Mouse (Mus musculus) midbrain, embryonic 13.5 days (tissue): ENCODE measurements around the gene Hoxd1. TPM values are rescaled to one million over a fixed set of nuclear protein-coding genes. Genes with fewer than 3 reads are reported as not detected.

Source experiments
- ATAC-seq: fragments of 200-750 bp; cut with Nextera tagmentation; 2 replicates; pipeline ENCODE4 v1.8.0; 2017; ENCODE audit warnings: mild to moderate bottlenecking, moderate TSS enrichment, moderate library complexity
- H3K27ac ChIP-seq: fragments of 300-500 bp; sonication (generic); 2 replicates; pipeline ENCODE4 v1.5.1; 2015; ENCODE audit warnings: inconsistent platforms, mild to moderate bottlenecking, moderate library complexity
- H3K27me3 ChIP-seq: fragments of 300-500 bp; sonication (generic); 2 replicates; pipeline ENCODE4 v1.6.1; 2015; ENCODE audit warnings: mild to moderate bottlenecking, inconsistent platforms
- H3K36me3 ChIP-seq: fragments of 300-500 bp; sonication (generic); 2 replicates; pipeline ENCODE4 v1.6.1; 2015; ENCODE audit warnings: mild to moderate bottlenecking, inconsistent platforms
- H3K4me1 ChIP-seq: fragments of 300-500 bp; sonication (generic); replicated peaks from 2 replicates; pipeline ENCODE4 v1.6.1; 2015; ENCODE audit warnings: inconsistent platforms
- H3K4me2 ChIP-seq: fragments of 300-500 bp; sonication (generic); replicated peaks from 2 replicates; pipeline ENCODE4 v1.6.1; 2015; ENCODE audit warnings: moderate library complexity, mild to moderate bottlenecking, inconsistent platforms
- H3K4me3 ChIP-seq: fragments of 300-500 bp; sonication (generic); replicated peaks from 2 replicates; pipeline ENCODE4 v1.5.1; 2015; ENCODE audit warnings: mild to moderate bottlenecking, inconsistent platforms
- H3K9ac ChIP-seq: fragments of 300-500 bp; sonication (generic); replicated peaks from 2 replicates; pipeline ENCODE4 v1.6.1; 2015; ENCODE audit warnings: mild to moderate bottlenecking, inconsistent platforms
- H3K9me3 ChIP-seq: fragments of 300-500 bp; sonication (generic); 2 replicates; pipeline ENCODE4 v1.6.1; 2016; ENCODE audit warnings: mild to moderate bottlenecking, inconsistent platforms
- WGBS: fragments of 180-500 bp; shearing (Covaris S2); methylation state at CpG from one replicate; pipeline ENCODE4 v1.1.7; 2015; 5-methylcytosine and 5-hydroxymethylcytosine counted together
- polyA plus RNA-seq: library from polyadenylated mRNA; unstranded; fragments of >200 nt; fragmentation: Nextera tagmentation; extraction: Ambion mirVana; gene quantifications from 2 replicates; pipeline ENCODE4 v1.2.1, GENCODE M21; 2015

Hoxd1 gene
- polyA plus RNA-seq = 0.08 TPM in 1 of 2 replicates, not detected in the other

- 1% methylated on average over 56 of the region's 61 CpGs for WGBS
- H3K4me2 ChIP-seq = peak within 1 kb of the TSS; percentile 86
- peaks cover 92% of the 10 kb centered on the region for H3K27me3 ChIP-seq
- 0 out of 2 replicates have a peak within 1 kb of the TSS, but pooled peaks have one; percentile 11 for H3K9ac ChIP-seq
- peaks cover 18% of the 10 kb centered on the region for H3K4me1 ChIP-seq
- peak within 1 kb of the TSS; percentile 51 for H3K4me3 ChIP-seq
- ATAC-seq = peak; percentile 80
- H3K36me3 ChIP-seq = no peaks in the 10 kb centered on the region
- no peak within 1 kb of the TSS for H3K27ac ChIP-seq
- H3K9me3 ChIP-seq = no peaks in the 10 kb centered on the region
Measured at GRCm38 (mm10) chr2:74762522-74763244, at the start of gene Hoxd1. Gene Hoxd1 (plus strand): TSS chr2:74762980.

- Histone ChIP-seq H3K27ac (no peak overlapping the region), H3K27me3 (peaks cover 100% of the 10 kb centered on the region), H3K9ac (no peak overlapping the region), H3K36me3 (no peaks in the 10 kb centered on the region), H3K4me3 (no peak overlapping the region), H3K9me3 (no peaks in the 10 kb centered on the region), H3K4me1 (peaks cover 6% of the 10 kb centered on the region), H3K4me2 (no peak overlapping the region)
- WGBS = 3% methylated on average over 19 of the region's 19 CpGs
- no peak for ATAC-seq
Measured at GRCm38 (mm10) chr2:74713239-74714150, 49.3 kb upstream of the Hoxd1 start.

- Histone ChIP-seq H3K4me3 (no peak overlapping the region), H3K27me3 (peaks cover 100% of the 10 kb centered on the region), H3K9me3 (no peaks in the 10 kb centered on the region), H3K9ac (no peak overlapping the region), H3K4me2 (no peak overlapping the region), H3K4me1 (peaks cover 6% of the 10 kb centered on the region), H3K27ac (no peak overlapping the region), H3K36me3 (no peaks in the 10 kb centered on the region)
- 3% methylated on average over 18 of the region's 18 CpGs for WGBS
- ATAC-seq = no peak
Measured at GRCm38 (mm10) chr2:74714156-74714789, 48.5 kb upstream of the Hoxd1 start.

GRCm38 (mm10) chr2:74714881-74715280 is 47.9 kb upstream of the Hoxd1 start:
- no peak overlapping the region for H3K4me2 ChIP-seq
- H3K4me3 ChIP-seq = no peak overlapping the region
- H3K4me1 ChIP-seq = peaks cover 6% of the 10 kb centered on the region
- H3K9ac ChIP-seq = no peak overlapping the region
- H3K27ac ChIP-seq = no peak overlapping the region
- no peaks in the 10 kb centered on the region for H3K36me3 ChIP-seq
- ATAC-seq = no peak
- under 1% methylated on average over 14 of the region's 14 CpGs for WGBS
- peaks cover 100% of the 10 kb centered on the region for H3K27me3 ChIP-seq
- H3K9me3 ChIP-seq = no peaks in the 10 kb centered on the region

GRCm38 (mm10) chr2:74715504-74716241 is 47.1 kb upstream of the Hoxd1 start:
- H3K27me3 ChIP-seq = peaks cover 100% of the 10 kb centered on the region
- no peaks in the 10 kb centered on the region for H3K9me3 ChIP-seq
- peak overlapping the region; percentile 47 for H3K4me2 ChIP-seq
- H3K4me3 ChIP-seq = peak overlapping the region; percentile 23
- H3K36me3 ChIP-seq = no peaks in the 10 kb centered on the region
- H3K27ac ChIP-seq = no peak overlapping the region
- 3% methylated on average over 26 of the region's 26 CpGs for WGBS
- no peak overlapping the region for H3K9ac ChIP-seq
- peak; percentile 73 for ATAC-seq
- peaks cover 6% of the 10 kb centered on the region for H3K4me1 ChIP-seq

GRCm38 (mm10) chr2:74720384-74720783 is 42.4 kb upstream of the Hoxd1 start:
- 4% methylated on average over 2 of the region's 2 CpGs for WGBS
- H3K4me2 ChIP-seq = no peak overlapping the region
- no peak for ATAC-seq
- H3K4me1 ChIP-seq = no peaks in the 10 kb centered on the region
- no peaks in the 10 kb centered on the region for H3K9me3 ChIP-seq
- no peak overlapping the region for H3K9ac ChIP-seq
- no peak overlapping the region for H3K27ac ChIP-seq
- H3K27me3 ChIP-seq = peaks cover 100% of the 10 kb centered on the region
- H3K36me3 ChIP-seq = no peaks in the 10 kb centered on the region
- H3K4me3 ChIP-seq = no peak overlapping the region

- Histone ChIP-seq H3K9ac (no peak overlapping the region), H3K4me1 (no peaks in the 10 kb centered on the region), H3K4me3 (no peak overlapping the region), H3K9me3 (no peaks in the 10 kb centered on the region), H3K27me3 (peaks cover 100% of the 10 kb centered on the region), H3K36me3 (no peaks in the 10 kb centered on the region), H3K27ac (no peak overlapping the region), H3K4me2 (no peak overlapping the region)
- WGBS = under 1% methylated on average over 5 of the region's 5 CpGs
- ATAC-seq = no peak
Measured at GRCm38 (mm10) chr2:74720955-74721491, 41.8 kb upstream of the Hoxd1 start.

- Histone ChIP-seq H3K27me3 (peaks cover 100% of the 10 kb centered on the region), H3K4me3 (no peak overlapping the region), H3K4me1 (no peaks in the 10 kb centered on the region), H3K4me2 (no peak overlapping the region), H3K36me3 (no peaks in the 10 kb centered on the region), H3K9ac (no peak overlapping the region), H3K9me3 (no peaks in the 10 kb centered on the region), H3K27ac (no peak overlapping the region)
- 3% methylated on average over 6 of the region's 6 CpGs for WGBS
- no peak for ATAC-seq
Measured at GRCm38 (mm10) chr2:74721882-74722281, 40.9 kb upstream of the Hoxd1 start.

GRCm38 (mm10) chr2:74722949-74723348 is 39.8 kb upstream of the Hoxd1 start:
- Histone ChIP-seq H3K27ac (no peak overlapping the region), H3K9me3 (no peaks in the 10 kb centered on the region), H3K36me3 (no peaks in the 10 kb centered on the region), H3K9ac (no peak overlapping the region), H3K4me3 (no peak overlapping the region), H3K4me2 (no peak overlapping the region), H3K4me1 (peaks cover 6% of the 10 kb centered on the region), H3K27me3 (peaks cover 100% of the 10 kb centered on the region)
- 3% methylated on average over 8 of the region's 8 CpGs for WGBS
- no peak for ATAC-seq

- Histone ChIP-seq H3K4me2 (no peak overlapping the region), H3K9me3 (no peaks in the 10 kb centered on the region), H3K9ac (no peak overlapping the region), H3K27me3 (peaks cover 100% of the 10 kb centered on the region), H3K36me3 (no peaks in the 10 kb centered on the region), H3K27ac (no peak overlapping the region), H3K4me3 (no peak overlapping the region), H3K4me1 (peaks cover 6% of the 10 kb centered on the region)
- ATAC-seq = no peak
- WGBS = 5% methylated on average over 7 of the region's 7 CpGs
Measured at GRCm38 (mm10) chr2:74724244-74725015, 38.4 kb upstream of the Hoxd1 start.

GRCm38 (mm10) chr2:74725171-74725570 is 37.6 kb upstream of the Hoxd1 start:
- Histone ChIP-seq H3K4me1 (peaks cover 6% of the 10 kb centered on the region), H3K9me3 (no peaks in the 10 kb centered on the region), H3K9ac (no peak overlapping the region), H3K4me3 (no peak overlapping the region), H3K4me2 (no peak overlapping the region), H3K27ac (no peak overlapping the region), H3K36me3 (no peaks in the 10 kb centered on the region), H3K27me3 (peaks cover 99% of the 10 kb centered on the region)
- ATAC-seq = no peak
- 1% methylated on average over 17 of the region's 17 CpGs for WGBS
